Mouse (Mus musculus) liver, adult (tissue): ENCODE results near the gene Retreg3.

Experiments
- GATA4 ChIP-seq: IDR thresholded peaks from 2 replicates; pipeline ENCODE4 v1.6.1; 2014; ENCODE audit warnings: mild to moderate bottlenecking, low read length; ENCODE audit not compliant: insufficient replicate concordance

The Retreg3 gene

DNA sequence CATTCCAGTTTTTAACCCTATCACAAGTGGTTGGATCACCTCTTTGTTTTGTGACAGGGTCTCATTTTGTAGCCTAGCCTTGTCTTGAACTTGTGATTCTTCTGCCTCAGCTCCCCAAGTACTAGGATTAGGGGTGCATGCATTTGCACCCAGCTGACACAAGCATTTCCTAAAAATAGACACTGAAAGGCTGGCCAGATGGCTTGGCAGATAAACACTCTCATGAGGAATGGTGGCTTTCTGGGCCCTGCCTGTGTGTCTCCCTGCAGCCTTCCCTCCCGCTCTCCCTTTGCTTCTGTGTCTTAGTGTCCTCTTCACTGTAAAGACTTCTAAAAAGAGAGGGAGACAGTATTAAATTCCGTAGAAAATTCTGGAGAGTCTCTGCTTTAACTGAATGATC is 11.5 kb upstream of the Retreg3 start:
- no peak for TF ChIP-seq GATA4

DNA sequence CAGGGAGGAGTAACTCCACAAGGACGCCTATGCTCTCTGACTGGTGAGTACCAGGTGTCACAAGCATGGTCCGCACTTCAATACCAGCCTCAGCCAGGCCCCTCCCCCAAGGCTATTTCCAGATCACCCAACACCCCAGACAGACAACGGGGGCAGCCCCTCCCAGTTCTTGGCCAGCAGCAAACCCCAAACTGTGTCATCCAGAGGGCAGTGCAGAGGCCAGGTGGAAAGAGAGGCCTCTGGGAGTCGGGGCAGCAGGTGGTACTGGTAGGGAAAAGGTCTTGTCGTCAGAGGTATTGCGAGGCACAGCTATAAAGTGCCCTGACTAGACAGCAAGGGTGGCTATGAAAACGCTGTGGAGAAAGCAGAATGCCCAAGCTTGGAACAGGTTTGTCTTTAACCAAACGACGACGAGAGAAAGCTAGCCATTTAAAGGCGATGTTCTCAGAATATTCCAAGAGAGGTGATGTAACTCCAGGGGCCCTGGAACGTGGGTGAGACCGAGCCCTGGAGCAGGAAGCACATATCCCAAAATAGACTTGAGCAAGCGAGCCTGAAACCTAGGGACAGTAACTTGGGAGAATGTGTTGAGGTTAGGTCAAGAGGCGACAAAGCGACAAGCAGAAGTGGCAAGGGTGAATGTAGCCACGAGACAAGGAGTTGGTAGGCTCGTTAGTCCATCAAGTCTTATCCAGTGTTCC is 10.5 kb upstream of the Retreg3 start:
- no peak for TF ChIP-seq GATA4

DNA sequence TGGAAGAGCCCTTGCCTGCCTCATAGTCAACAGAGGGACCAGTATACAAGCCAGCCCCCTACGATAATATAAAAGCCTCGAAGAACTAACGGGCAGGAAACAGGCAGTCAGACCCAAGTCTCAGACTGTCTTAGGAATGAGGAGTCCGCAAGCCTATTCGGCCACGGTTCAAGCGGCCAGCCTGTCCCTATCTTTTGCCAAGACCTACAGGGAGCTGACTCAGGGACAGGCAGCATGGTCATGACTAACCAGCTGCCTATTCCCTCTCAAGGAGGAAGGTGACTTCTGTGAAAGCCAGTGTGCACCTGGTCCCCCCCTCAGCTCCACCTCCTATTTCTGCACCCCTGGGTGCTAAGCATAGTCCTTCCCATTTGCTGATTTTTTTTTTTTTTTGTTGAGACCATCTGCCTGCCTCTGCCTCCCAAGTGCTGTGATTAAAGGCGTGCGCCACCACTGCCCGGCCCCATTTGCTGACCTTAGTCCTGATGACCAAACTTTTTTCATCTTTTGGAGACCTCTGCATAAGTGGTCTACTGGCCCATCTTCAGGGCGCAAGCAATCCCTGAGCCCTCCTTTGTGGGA is 9.4 kb upstream of the Retreg3 start:
- no peak for TF ChIP-seq GATA4

GRCm38 (mm10) chr11:101127075-101127474 is 7.4 kb upstream of the Retreg3 start:
- TF ChIP-seq GATA4 = no peak

DNA sequence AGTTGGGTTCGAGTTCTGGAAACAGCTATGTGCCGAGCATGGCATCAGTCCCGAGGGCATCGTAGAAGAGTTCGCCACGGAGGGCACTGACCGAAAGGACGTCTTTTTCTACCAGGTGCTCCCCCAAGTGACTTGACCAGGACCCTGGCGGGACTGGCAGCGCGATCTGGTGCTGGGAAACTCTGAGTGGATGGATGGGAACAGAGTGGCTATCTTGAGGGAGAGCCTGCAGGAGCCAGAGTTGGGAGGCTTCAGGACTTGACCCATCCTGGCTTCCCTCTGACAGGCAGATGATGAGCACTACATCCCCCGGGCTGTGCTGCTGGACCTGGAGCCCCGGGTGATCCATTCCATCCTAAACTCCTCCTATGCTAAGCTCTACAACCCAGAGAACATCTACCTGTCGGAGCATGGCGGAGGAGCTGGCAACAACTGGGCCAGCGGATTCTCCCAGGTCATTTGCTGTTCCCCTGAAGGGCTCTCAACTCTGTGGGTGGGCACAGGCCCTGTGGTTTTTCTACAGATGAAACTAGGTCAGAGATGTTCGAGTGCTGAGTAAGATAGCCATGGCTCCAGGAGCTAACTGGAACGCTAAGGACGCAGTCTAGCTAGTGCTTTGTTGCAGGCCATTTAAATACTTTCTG is 974 bp upstream of the Retreg3 start:
- TF ChIP-seq GATA4 = no peak

- TF ChIP-seq GATA4 = no peak
Measured at GRCm38 (mm10) chr11:101119131-101119760, 447 bp downstream of the Retreg3 start.

DNA sequence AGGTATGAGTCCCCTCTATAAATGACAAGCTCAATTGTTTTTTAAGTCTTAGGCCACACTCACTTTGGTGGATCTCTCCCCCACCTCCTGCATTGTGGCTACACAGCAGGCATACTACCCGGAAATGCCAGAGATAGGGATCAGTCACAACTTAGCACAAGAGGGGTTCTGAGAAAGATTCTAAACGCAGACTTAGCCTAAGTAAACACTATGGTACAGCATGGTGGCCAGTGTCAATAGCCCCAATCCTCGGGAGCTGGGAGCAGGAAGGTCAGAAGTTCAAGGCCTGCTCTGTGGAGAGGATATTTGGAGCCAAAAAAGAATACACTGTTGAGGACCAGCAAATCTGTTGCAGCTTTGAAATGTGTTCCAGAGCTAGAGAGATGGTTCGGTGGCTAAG is 1.6 kb downstream of the Retreg3 start:
- no peak; the same call in 1 of the 2 replicates for TF ChIP-seq GATA4

DNA sequence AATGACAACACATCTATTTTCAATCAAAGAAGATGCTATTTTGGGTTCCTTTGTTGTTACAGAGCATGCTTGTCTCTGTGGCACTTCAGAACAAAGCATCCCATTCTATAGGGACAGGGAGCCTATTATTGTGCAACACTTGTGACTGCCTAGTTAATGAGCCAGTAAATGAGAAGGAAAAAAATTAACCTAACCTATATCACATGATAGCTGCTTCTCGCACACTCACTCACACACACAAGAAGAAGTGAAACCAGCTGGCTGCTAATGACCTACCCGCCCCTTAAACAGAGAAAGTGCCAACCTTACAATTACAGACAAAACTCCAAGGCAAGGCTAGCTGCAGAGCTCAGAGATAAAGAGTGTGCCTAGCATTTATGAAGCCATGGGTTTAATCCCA is 4.1 kb downstream of the Retreg3 start:
- no peak for TF ChIP-seq GATA4

- no peak for TF ChIP-seq GATA4
Measured at GRCm38 (mm10) chr11:101112186-101112585, 7.5 kb downstream of the Retreg3 start.

- TF ChIP-seq GATA4 = no peak
Measured at GRCm38 (mm10) chr11:101111178-101111577, 8.5 kb downstream of the Retreg3 start.

DNA sequence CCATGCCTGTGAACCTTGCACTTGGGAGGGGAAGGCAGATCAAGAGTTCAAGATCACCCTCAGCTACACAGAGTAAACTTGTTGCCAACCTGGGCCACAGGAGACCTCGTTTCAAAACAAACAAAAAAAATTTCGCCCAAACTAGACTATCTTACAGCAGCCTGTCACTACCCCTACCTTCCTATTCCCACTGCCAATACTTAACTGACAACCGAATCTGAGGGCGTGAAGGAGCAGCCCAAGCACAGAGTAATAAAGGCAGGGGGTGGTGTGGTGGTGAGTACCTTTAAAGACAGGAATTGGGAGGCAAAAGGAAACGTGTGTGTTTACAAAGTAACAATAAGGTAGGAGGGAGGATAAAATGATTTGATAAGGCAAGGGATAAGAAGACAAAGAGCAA is 9.0 kb downstream of the Retreg3 start:
- no peak for TF ChIP-seq GATA4

- no peak for TF ChIP-seq GATA4
Measured at GRCm38 (mm10) chr11:101109351-101109750, 10.3 kb downstream of the Retreg3 start.

DNA sequence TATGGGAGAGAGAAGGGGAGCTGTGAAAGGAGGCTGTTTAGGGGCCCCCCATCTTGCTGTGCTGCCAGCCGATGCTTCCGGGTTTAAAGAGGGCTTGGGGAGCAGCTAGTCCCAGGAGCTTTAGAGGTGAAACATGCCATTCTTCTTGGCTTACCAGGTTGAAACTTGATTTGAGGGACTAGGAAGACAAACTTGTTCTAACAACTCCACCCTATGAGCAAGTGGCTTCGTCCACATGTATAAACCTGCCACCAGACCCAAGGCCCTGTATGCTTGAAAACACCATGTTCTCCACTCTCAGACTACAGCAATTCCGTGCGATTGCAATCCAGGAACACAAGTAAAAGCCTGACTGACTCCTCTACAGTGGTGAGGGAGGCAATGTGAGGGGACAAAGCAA is 16.7 kb downstream of the Retreg3 start:
- TF ChIP-seq GATA4 = no peak

DNA sequence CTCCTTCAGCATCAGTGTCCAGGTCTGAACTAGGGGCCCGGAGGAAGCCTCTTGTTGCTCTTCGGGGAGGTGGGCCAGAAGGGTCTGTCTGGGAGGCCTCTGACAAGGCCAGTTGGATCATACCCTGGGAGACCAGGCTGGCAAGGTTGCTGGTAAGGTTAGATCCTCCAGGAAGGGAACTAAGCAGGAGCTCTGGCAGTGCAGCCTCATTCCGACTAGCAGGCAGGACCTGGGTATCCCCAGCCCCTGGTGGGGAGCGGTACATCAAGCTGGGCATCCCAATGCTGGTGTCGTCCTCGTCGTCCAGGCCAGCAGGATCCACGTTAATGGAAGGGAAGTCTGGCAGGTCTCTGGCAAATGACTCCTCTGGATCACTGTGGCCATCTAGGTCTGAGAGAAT is 21.5 kb downstream of the Retreg3 start:
- no peak for TF ChIP-seq GATA4

DNA sequence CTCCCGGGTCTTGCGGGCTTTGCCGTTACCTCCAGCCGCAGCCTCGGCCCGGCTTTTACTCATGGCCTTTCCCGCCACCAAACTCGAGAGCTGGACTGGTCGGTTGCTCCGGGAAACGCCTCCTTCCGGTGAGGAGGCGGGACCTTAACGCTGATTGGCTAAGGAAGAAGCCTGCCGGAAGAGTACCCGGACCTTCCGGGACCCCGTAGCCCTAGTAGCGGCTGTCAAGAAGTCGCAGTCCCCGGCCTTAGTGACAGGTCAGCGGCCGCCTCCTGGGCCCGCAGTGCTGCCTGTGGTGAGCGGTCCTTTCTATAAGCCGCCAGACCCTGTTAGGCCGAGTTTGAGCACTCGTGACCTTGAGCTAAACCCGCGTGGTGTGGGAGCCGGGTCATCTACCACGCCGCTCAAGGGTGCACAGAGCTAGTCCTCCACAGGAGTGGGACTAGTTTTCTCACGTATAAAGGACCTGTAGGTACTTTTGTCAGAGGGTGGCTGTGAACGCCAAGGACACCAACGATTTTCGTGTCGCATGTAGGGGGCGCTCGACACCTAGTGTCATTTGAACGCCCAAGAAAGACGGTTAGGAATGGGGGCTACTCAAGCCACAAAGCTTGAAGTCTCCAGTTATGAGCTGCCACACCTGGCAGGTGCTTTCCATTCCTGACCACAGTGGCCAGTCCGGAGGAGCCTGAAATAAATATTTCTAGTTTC is 24.2 kb downstream of the Retreg3 start, which contains the start of gene Psmc3ip:
Gene Psmc3ip (minus strand): TSS at position 123 of the 711 bp plus-strand sequence.
- no peak for TF ChIP-seq GATA4

- no peak for TF ChIP-seq GATA4
Measured at GRCm38 (mm10) chr11:101094930-101095313, 24.8 kb downstream of the Retreg3 start.

DNA sequence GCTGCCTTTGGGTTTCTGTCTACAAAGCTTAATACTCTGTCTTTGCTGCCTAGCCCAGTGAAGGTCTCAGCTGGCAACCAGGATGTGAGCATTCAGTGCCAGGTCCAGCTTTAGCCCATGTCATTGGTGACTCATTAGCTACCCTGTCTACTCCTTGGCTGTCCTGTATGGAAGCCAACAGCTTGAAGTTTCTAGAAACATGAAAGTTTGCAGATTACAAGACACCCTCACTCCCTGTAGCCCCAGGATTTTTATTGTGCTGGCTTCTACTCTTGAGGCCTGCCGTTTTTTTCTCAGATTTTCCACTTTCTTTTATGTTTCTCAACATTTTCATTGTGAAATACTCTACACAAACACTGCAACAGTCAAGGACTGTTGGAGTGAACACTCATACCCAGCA is 29.8 kb downstream of the Retreg3 start:
- TF ChIP-seq GATA4 = no peak
